Mouse (Mus musculus) embryonic facial prominence, embryonic 10.5 days (tissue): Measurements from ENCODE around the gene Clec3a. TPM values are rescaled to one million over a fixed set of nuclear protein-coding genes. Genes with fewer than 3 reads are reported as not detected.

Source experiments
- DNase-seq: peaks from one replicate; pipeline ENCODE4 v3.0.0-alpha.2; 2017; ENCODE audit warnings: low spot score
- H3K27ac ChIP-seq: fragments of 300-500 bp; sonication (generic); replicated peaks from 2 replicates; pipeline ENCODE4 v1.5.1; 2016; ENCODE audit warnings: mild to moderate bottlenecking
- H3K27me3 ChIP-seq: fragments of 300-500 bp; sonication (generic); replicated peaks from 2 replicates; pipeline ENCODE4 v1.6.1; 2016; ENCODE audit warnings: low read depth, mild to moderate bottlenecking; ENCODE audit not compliant: poor library complexity, severe bottlenecking
- H3K36me3 ChIP-seq: fragments of 300-500 bp; sonication (generic); replicated peaks from 2 replicates; pipeline ENCODE4 v1.6.1; 2016; ENCODE audit warnings: mild to moderate bottlenecking, moderate library complexity
- H3K4me1 ChIP-seq: fragments of 300-500 bp; sonication (generic); 2 replicates; pipeline ENCODE4 v1.6.1; 2016
- H3K4me3 ChIP-seq: fragments of 300-500 bp; sonication (generic); 2 replicates; pipeline ENCODE4 v1.5.1; 2016; ENCODE audit warnings: mild to moderate bottlenecking, moderate library complexity
- H3K9me3 ChIP-seq: fragments of 300-500 bp; sonication (generic); 2 replicates; pipeline ENCODE4 v1.6.1; 2016; ENCODE audit warnings: mild to moderate bottlenecking
- WGBS: fragments of 180-500 bp; shearing (Covaris S2); methylation state at CpG from one replicate; pipeline ENCODE4 v1.1.7; 2016; 5-methylcytosine and 5-hydroxymethylcytosine counted together
- polyA plus RNA-seq: library from polyadenylated mRNA; unstranded; fragments of >200 nt; fragmentation: Nextera tagmentation; extraction: Ambion mirVana; gene quantifications from 2 replicates; pipeline ENCODE4 v1.2.1, GENCODE M21; 2016

The Clec3a gene
- polyA plus RNA-seq, 1 experiment from 2014 or later, result not detected

DNA sequence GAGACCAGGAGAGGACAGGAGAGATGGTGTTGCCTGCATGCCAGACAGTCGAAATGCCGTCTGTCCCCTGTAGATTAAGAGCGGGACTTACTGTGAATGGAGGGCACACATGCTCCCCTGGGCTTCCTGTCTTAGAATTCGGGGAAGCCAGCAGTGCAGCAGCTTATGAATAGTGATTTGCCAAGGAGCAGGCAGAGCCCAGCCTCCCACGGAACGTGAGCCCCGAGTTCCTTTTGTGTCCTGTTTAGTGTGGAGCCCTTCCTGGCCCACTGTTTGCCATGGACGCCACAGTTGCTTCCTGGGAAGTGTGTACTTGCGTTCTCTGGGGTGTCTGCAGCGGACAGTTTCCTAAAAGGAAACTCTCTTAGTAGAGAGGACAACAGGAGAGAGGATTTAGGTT is 45.4 kb downstream of the Clec3a start:
- no peaks in the 10 kb centered on the region for H3K27me3 ChIP-seq
- no peak for DNase-seq
- H3K9me3 ChIP-seq, result no peaks in the 10 kb centered on the region
- H3K36me3 ChIP-seq, result no peaks in the 10 kb centered on the region
- peaks cover 5% of the 10 kb centered on the region; the same call in 1 of the 2 replicates for H3K4me1 ChIP-seq
- no peak overlapping the region for H3K27ac ChIP-seq
- no peak overlapping the region for H3K4me3 ChIP-seq
- WGBS, result 73% methylated on average over 10 of the region's 10 CpGs

DNA sequence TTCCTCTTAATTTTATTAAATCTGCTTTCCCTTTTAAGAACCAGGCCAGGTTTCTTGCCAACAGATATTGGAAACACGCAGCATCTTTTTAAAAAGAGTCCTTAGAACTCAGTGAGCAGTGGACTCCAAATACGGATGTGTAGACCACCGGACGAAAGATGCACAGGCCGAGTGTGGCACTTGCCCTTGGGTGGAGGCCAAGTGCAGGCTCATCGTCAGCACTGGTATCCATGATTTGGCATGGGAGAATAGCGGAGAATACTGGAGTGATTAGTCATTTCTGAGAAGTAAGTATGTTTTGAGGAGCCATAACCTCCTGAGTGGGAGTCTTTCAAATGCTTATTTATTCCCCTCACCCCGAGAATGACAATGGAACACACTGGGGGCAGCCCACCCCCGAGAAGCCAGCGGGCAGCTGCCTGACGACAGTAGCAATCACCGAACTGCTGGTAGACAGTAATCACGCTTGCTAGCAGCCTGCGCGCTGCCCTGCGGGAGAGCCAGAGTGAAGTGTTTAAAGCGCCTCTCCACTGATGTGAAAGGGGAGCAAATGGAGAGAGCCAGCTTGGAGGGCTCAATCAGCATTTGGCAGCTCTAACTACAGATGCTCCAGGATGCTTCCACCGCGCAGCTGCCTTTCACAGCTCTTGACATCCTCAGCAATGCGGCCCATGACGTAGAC is 50.8 kb downstream of the Clec3a start:
- Histone ChIP-seq H3K4me1 (no peaks in the 10 kb centered on the region), H3K36me3 (peaks cover 10% of the 10 kb centered on the region), H3K27me3 (no peaks in the 10 kb centered on the region), H3K27ac (no peak overlapping the region), H3K4me3 (no peak overlapping the region), H3K9me3 (no peaks in the 10 kb centered on the region)
- WGBS, result 89% methylated on average over 21 of the region's 21 CpGs
- DNase-seq, result no peak

DNA sequence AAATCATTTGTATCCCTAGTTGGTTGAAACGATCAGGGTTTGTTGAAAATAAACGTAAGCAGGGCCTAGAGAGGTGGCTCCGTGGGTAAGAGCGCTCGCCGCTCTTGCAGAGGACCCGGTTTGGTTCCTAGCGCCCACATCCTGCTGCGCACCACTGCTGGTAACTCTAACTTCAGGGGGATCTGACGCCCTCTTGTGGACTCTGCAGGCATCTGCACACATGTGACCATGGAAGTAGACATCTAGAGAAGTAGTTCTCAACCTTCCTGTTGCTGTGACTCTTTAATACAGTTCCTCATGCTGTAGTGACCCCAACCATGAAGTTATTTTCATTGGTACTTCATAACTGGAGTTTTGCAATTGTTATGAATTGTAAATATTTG is 51.3 kb downstream of the Clec3a start:
- H3K27ac ChIP-seq, result no peak overlapping the region
- 95% methylated on average over 10 of the region's 10 CpGs for WGBS
- no peak for DNase-seq
- H3K4me1 ChIP-seq, result no peaks in the 10 kb centered on the region
- no peaks in the 10 kb centered on the region for H3K9me3 ChIP-seq
- H3K27me3 ChIP-seq, result no peaks in the 10 kb centered on the region
- no peak overlapping the region for H3K4me3 ChIP-seq
- H3K36me3 ChIP-seq, result peaks cover 10% of the 10 kb centered on the region

DNA sequence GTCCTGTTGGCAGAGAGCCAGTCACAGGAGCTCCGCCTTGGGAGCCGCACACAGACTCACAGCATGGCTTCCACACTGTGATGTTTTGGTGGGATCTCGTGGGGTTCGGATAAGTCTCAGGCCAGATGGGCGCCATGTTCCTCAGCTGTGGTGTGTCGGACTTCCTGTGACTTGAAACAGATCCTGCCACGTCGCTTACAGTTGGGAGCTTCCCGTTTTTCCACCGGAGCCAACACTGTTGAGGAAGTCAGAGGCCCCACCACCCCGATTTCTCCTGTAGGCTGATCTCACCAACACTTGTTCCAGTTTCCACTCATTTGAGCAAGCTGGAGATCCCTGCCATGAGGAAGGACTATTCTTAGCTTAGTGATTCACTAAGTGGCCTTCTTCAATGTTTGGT is 55.7 kb downstream of the Clec3a start:
- 97% methylated on average over 11 of the region's 11 CpGs for WGBS
- Histone ChIP-seq H3K4me1 (no peaks in the 10 kb centered on the region), H3K4me3 (no peak overlapping the region), H3K27ac (no peak overlapping the region), H3K9me3 (no peaks in the 10 kb centered on the region), H3K27me3 (no peaks in the 10 kb centered on the region), H3K36me3 (peaks cover 10% of the 10 kb centered on the region)
- no peak for DNase-seq

Other genes starting within 250 kb of the Clec3a start
- gene Vat1l, start 212.5 kb upstream of the Clec3a start, polyA plus RNA-seq, result 4.4 and 5.9 TPM in 2 replicates
- gene Wwox, start 21.6 kb downstream of the Clec3a start, polyA plus RNA-seq, result 9.4 and 9.9 TPM in 2 replicates